Mouse (Mus musculus) E14TG2a.4 (cell line): Measurements from ENCODE around the gene Npas2.

Experiments used
- CTCF ChIP-seq: conservative IDR thresholded peaks from 2 replicates; pipeline ENCODE4 v1.5.1; 2014; ENCODE audit warnings: low read length
- NANOG ChIP-seq: IDR thresholded peaks from 2 replicates; pipeline ENCODE4 v1.6.1; 2014; ENCODE audit warnings: borderline replicate concordance, low read length, mixed read lengths

DNA sequence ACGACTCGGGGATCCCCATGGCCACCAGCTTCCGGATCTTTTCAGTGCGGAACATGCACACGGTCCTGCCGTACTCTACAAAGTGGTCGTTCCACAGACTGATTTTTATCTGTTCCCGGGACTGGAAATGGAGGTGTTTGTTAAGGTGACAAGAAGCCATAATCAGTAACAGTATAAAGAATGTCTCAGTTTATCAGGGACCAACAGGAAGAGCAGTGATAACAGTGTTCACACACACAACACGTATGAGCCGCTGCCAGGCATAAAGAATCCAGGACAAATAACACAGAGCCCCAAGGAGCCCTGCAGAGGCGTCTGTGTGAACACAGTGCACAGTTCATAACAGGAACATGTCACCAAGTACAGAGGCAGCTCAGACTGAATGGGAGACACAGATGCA lies 195.8 kb downstream of the Npas2 start:
- TF ChIP-seq CTCF = no peak
- TF ChIP-seq NANOG = no peak
